Mouse (Mus musculus): Measurements from ENCODE around the gene Nme7. TPM values are rescaled to one million over a fixed set of nuclear protein-coding genes. Genes with fewer than 3 reads are reported as not detected.

Gene Nme7
- total and polyA plus RNA-seq, 3 experiments: 2.1 to 3.7 (median 3.6) TPM

- no peak for DNase-seq
- H3K79me2 ChIP-seq (replicated peaks; ENCODE audit: control insufficient read depth, insufficient read depth, low read length): no peaks in the 10 kb centered on the region
- H3K4me1 ChIP-seq (ENCODE audit: control insufficient read depth, insufficient read depth, low read length): no peaks in the 10 kb centered on the region
- H3K27me3 ChIP-seq (ENCODE audit: control insufficient read depth, insufficient read depth, low read length): no peaks in the 10 kb centered on the region
- no peak overlapping the region for H3K4me3 ChIP-seq
- no peaks in the 10 kb centered on the region for H3K36me3 ChIP-seq (ENCODE audit: control insufficient read depth, insufficient read depth, low read length)
- TF ChIP-seq EP300 (IDR thresholded peaks at IDR 0.05; ENCODE audit: insufficient read depth, low read depth, low read length) (no peak), POLR2A (IDR thresholded peaks at IDR 0.05; ENCODE audit: insufficient read depth, low read depth, low read length) (no peak), CTCF (IDR thresholded peaks at IDR 0.05) (no peak)
- H3K9ac ChIP-seq (ENCODE audit: low read depth, low read length): no peak overlapping the region
- WGBS: 83% methylated on average over 9 of the region's 9 CpGs
- H3K27ac ChIP-seq: no peak overlapping the region
- intact Hi-C loops (cut with DNase I): no loop called here
Measured at GRCm38 (mm10) chr1:164428644-164429043, 124.7 kb downstream of the Nme7 start.

- intact Hi-C loops (cut with DNase I): no loop called here
- Histone ChIP-seq H3K36me3 (ENCODE audit: control insufficient read depth, insufficient read depth, low read length) (no peaks in the 10 kb centered on the region), H3K4me1 (ENCODE audit: control insufficient read depth, insufficient read depth, low read length) (no peaks in the 10 kb centered on the region), H3K27me3 (ENCODE audit: control insufficient read depth, insufficient read depth, low read length) (no peaks in the 10 kb centered on the region), H3K27ac (no peak overlapping the region), H3K9ac (ENCODE audit: low read depth, low read length) (no peak overlapping the region), H3K79me2 (replicated peaks; ENCODE audit: control insufficient read depth, insufficient read depth, low read length) (no peaks in the 10 kb centered on the region), H3K4me3 (no peak overlapping the region)
- no peak for DNase-seq
- 90% methylated on average over 5 of the region's 5 CpGs for WGBS
- TF ChIP-seq CTCF (IDR thresholded peaks at IDR 0.05) (no peak), EP300 (IDR thresholded peaks at IDR 0.05; ENCODE audit: insufficient read depth, low read depth, low read length) (no peak), POLR2A (IDR thresholded peaks at IDR 0.05; ENCODE audit: insufficient read depth, low read depth, low read length) (no peak)
Measured at GRCm38 (mm10) chr1:164432649-164433048, 128.7 kb downstream of the Nme7 start.

GRCm38 (mm10) chr1:164434049-164434448 is 130.1 kb downstream of the Nme7 start:
- Histone ChIP-seq H3K36me3 (ENCODE audit: control insufficient read depth, insufficient read depth, low read length) (no peaks in the 10 kb centered on the region), H3K4me3 (no peak overlapping the region), H3K9ac (ENCODE audit: low read depth, low read length) (no peak overlapping the region), H3K79me2 (replicated peaks; ENCODE audit: control insufficient read depth, insufficient read depth, low read length) (no peaks in the 10 kb centered on the region), H3K27me3 (ENCODE audit: control insufficient read depth, insufficient read depth, low read length) (no peaks in the 10 kb centered on the region), H3K4me1 (ENCODE audit: control insufficient read depth, insufficient read depth, low read length) (no peaks in the 10 kb centered on the region), H3K27ac (no peak overlapping the region)
- no peak for TF ChIP-seq EP300 (IDR thresholded peaks at IDR 0.05; ENCODE audit: insufficient read depth, low read depth, low read length)
- no peak for TF ChIP-seq CTCF (IDR thresholded peaks at IDR 0.05)
- no peak for TF ChIP-seq POLR2A (IDR thresholded peaks at IDR 0.05; ENCODE audit: insufficient read depth, low read depth, low read length)
- DNase-seq: no peak
- WGBS: 69% methylated on average over 6 of the region's 6 CpGs
- intact Hi-C loops (cut with DNase I): no loop called here

GRCm38 (mm10) chr1:164436749-164437148 is 132.8 kb downstream of the Nme7 start:
- Histone ChIP-seq H3K36me3 (ENCODE audit: control insufficient read depth, insufficient read depth, low read length) (no peaks in the 10 kb centered on the region; the same call in 1 of the 2 replicates), H3K27me3 (ENCODE audit: control insufficient read depth, insufficient read depth, low read length) (no peaks in the 10 kb centered on the region), H3K4me1 (ENCODE audit: control insufficient read depth, insufficient read depth, low read length) (no peaks in the 10 kb centered on the region), H3K27ac (no peak overlapping the region), H3K79me2 (replicated peaks; ENCODE audit: control insufficient read depth, insufficient read depth, low read length) (no peaks in the 10 kb centered on the region), H3K9ac (ENCODE audit: low read depth, low read length) (no peak overlapping the region), H3K4me3 (no peak overlapping the region)
- DNase-seq: no peak
- intact Hi-C loops (cut with DNase I): no loop called here
- TF ChIP-seq CTCF (IDR thresholded peaks at IDR 0.05) (no peak), EP300 (IDR thresholded peaks at IDR 0.05; ENCODE audit: insufficient read depth, low read depth, low read length) (no peak), POLR2A (IDR thresholded peaks at IDR 0.05; ENCODE audit: insufficient read depth, low read depth, low read length) (no peak)
- WGBS: 81% methylated on average over 7 of the region's 7 CpGs

- no peak overlapping the region for H3K9ac ChIP-seq (ENCODE audit: low read depth, low read length)
- 84% methylated on average over 6 of the region's 6 CpGs for WGBS
- H3K36me3 ChIP-seq (ENCODE audit: control insufficient read depth, insufficient read depth, low read length): no peaks in the 10 kb centered on the region; the same call in 1 of the 2 replicates
- intact Hi-C loops (cut with DNase I): no loop called here
- no peak overlapping the region for H3K4me3 ChIP-seq
- H3K4me1 ChIP-seq (ENCODE audit: control insufficient read depth, insufficient read depth, low read length): no peaks in the 10 kb centered on the region
- no peaks in the 10 kb centered on the region for H3K27me3 ChIP-seq (ENCODE audit: control insufficient read depth, insufficient read depth, low read length)
- no peaks in the 10 kb centered on the region for H3K79me2 ChIP-seq (replicated peaks; ENCODE audit: control insufficient read depth, insufficient read depth, low read length)
- no peak overlapping the region for H3K27ac ChIP-seq
- DNase-seq: no peak
- no peak for TF ChIP-seq CTCF (IDR thresholded peaks at IDR 0.05)
- TF ChIP-seq EP300 (IDR thresholded peaks at IDR 0.05; ENCODE audit: insufficient read depth, low read depth, low read length): no peak
- TF ChIP-seq POLR2A (IDR thresholded peaks at IDR 0.05; ENCODE audit: insufficient read depth, low read depth, low read length): no peak
Measured at GRCm38 (mm10) chr1:164440230-164440629, 136.3 kb downstream of the Nme7 start.

GRCm38 (mm10) chr1:164440708-164441407 is 136.9 kb downstream of the Nme7 start:
- WGBS: 57% methylated on average over 11 of the region's 11 CpGs
- Histone ChIP-seq H3K27me3 (ENCODE audit: control insufficient read depth, insufficient read depth, low read length) (no peaks in the 10 kb centered on the region), H3K79me2 (replicated peaks; ENCODE audit: control insufficient read depth, insufficient read depth, low read length) (no peaks in the 10 kb centered on the region), H3K27ac (no peak overlapping the region), H3K4me1 (ENCODE audit: control insufficient read depth, insufficient read depth, low read length) (no peaks in the 10 kb centered on the region), H3K4me3 (no peak overlapping the region), H3K9ac (ENCODE audit: low read depth, low read length) (no peak overlapping the region), H3K36me3 (ENCODE audit: control insufficient read depth, insufficient read depth, low read length) (no peaks in the 10 kb centered on the region; the same call in 1 of the 2 replicates)
- no peak for DNase-seq
- intact Hi-C loops (cut with DNase I): no loop called here
- TF ChIP-seq CTCF (IDR thresholded peaks at IDR 0.05) (no peak), POLR2A (IDR thresholded peaks at IDR 0.05; ENCODE audit: insufficient read depth, low read depth, low read length) (no peak), EP300 (IDR thresholded peaks at IDR 0.05; ENCODE audit: insufficient read depth, low read depth, low read length) (no peak)
